Mouse (Mus musculus) adrenal gland, adult 2 months (tissue): ENCODE results near the gene Nuak1. TPM values are rescaled to one million over a fixed set of nuclear protein-coding genes. Genes with fewer than 3 reads are reported as not detected.

ENCODE experiments used
- DNase-seq: peaks from one replicate; pipeline ENCODE4 v3.0.0; 2021
- polyA plus RNA-seq: library from polyadenylated mRNA; depleted of rRNA; stranded (reverse); fragments of >200 nt; gene quantifications from 2 replicates; pipeline ENCODE4 v1.2.3, GENCODE M21; 2012
- total RNA-seq, 2 experiments: library from RNA; stranded (reverse); gene quantifications; 2 replicates each; pipeline ENCODE4 v1.2.3; 2021

Nuak1 gene
- total and polyA plus RNA-seq, 3 experiments: 4.4 to 12.2 (median 6.6) TPM

- peak; percentile 79 for DNase-seq
Measured at GRCm38 (mm10) chr10:84408965-84409660, 31.3 kb downstream of the Nuak1 start.

DNA sequence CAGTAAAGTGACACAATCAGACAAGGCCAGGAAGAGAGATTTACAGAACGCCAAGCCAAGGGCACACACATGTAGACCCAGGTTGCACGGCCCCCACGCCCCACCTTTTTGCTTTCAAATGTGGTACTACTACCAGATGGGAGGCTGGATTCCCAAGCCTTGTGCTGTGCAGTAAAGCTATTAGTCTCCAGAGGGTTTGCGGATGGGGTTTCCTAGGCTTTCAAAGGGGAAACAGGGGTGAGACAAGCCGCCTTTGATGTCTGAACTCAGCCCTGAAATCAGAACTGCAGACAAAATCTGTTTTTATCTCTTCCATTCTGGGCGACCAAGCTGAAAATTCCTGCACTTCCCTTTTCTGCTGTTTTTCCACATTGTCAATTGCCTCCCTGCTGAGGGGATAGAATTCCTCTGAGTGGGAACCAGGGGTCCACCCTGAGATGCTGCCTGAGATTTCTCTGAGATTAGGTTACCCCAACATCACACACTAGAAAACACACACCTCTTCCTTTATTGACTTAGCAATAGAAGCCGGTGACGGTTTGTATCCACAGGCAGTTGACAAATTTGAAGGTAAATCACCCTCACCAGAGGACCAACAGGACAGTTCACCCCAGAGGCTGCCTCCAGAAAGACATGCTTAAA is 35.1 kb downstream of the Nuak1 start:
- peak; percentile 47 for DNase-seq

GRCm38 (mm10) chr10:84401907-84402371 is 38.5 kb downstream of the Nuak1 start:
- no peak for DNase-seq

- no peak for DNase-seq
Measured at GRCm38 (mm10) chr10:84401189-84401588, 39.2 kb downstream of the Nuak1 start.

GRCm38 (mm10) chr10:84400037-84400681 is 40.2 kb downstream of the Nuak1 start:
- DNase-seq: no peak

GRCm38 (mm10) chr10:84397276-84397675 is 43.1 kb downstream of the Nuak1 start:
- no peak for DNase-seq

DNA sequence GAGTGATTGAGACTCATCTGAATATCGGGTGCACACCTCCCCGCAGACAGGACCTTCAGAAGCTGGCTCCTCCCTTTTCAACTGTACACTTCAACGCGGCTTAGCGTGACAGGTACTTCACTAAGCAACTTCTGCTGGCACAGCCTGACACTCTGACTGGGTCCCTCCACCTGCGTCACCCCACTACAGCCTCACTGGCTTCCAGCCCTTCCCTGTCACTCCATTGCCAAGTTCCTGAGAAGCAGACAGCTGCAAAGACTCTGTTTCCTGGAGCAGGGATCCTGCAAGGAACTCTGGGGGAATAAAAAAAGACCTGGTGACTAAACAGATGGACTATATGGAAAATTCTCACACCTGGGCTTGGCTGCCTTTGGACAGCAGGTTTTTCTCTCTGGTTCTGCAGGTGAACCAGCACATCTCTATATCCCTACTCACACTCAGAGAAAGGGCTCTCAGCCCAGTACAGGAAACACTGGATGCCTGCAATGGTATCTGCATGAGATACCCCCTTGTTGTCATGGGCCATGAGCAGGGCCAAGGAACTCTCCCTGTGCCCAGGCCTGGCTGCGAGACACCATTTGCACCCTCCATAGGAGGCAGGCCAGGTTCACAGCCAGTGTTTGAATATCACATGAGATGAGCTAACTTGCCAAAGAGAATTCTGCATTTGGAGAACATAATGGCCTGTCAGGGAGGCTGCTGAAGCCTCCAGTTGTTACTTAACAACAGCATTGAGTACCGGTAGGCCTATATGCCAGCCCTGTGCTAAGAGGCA is 44.3 kb downstream of the Nuak1 start:
- no peak for DNase-seq

DNA sequence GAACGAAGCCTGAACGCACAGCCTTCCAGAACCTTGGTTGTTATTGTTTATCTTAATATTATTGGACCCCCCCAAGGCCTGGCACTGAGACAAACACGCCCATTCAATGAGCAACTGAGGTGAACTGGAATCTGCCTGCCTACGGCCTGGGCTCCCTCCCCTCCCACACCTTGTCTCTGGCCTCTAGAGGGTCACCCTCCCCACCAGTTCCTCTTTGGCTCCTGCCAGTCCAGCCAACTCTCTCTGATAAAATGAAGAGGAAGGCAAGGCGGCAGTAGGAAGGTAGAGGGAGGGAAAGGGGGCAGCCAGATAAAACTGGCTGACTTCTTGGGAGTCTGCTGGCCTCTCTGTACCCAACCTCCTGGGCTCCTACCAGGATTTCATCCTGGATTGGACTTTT is 45.1 kb downstream of the Nuak1 start:
- no peak for DNase-seq

GRCm38 (mm10) chr10:84393881-84394280 is 46.5 kb downstream of the Nuak1 start:
- DNase-seq: no peak

DNA sequence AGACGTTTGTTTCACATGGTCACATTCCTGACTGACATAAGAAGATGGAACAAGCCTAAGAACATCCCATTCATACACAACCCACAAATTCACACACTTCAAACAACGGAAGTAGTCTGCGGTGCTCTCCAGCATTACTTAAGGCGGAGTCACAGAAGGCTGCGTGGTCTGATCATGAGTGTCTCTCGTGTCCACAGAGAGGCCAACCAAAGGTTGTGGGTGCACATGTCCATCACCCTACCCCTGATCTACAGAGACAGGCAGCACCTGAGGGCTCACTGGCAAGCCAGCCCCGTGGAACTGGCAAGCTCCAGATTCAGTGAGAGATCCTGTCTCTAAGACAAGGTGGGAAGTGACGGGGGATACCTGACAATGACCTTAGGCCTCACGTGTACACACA is 47.0 kb downstream of the Nuak1 start:
- no peak for DNase-seq

DNA sequence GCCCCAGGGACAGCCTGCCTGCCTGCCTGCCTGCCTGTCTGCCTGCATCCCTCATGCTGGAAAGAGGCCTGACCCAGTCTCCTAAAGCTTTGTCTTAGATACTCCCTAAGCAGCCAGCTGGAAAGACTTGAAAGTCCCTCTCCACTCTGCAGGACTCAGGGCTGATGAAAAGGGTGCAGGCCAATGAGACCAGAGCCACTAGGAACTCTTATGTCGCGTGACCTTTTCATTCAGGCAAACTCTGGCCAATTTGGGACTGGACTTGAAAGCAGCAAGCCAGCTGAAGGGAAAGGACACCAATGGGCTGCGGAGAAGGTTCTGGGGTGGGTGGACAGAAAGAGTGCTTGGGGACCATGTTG is 47.7 kb downstream of the Nuak1 start:
- no peak for DNase-seq

GRCm38 (mm10) chr10:84392027-84392722 is 48.2 kb downstream of the Nuak1 start:
- no peak for DNase-seq

- DNase-seq: no peak
Measured at GRCm38 (mm10) chr10:84389707-84390106, 50.7 kb downstream of the Nuak1 start.

- DNase-seq: no peak
Measured at GRCm38 (mm10) chr10:84388357-84389141, 51.8 kb downstream of the Nuak1 start.

GRCm38 (mm10) chr10:84387338-84387737 is 53.1 kb downstream of the Nuak1 start:
- no peak for DNase-seq

GRCm38 (mm10) chr10:84386625-84387242 is 53.7 kb downstream of the Nuak1 start:
- DNase-seq: no peak

- no peak for DNase-seq
Measured at GRCm38 (mm10) chr10:84386214-84386613, 54.2 kb downstream of the Nuak1 start.

- no peak for DNase-seq
Measured at GRCm38 (mm10) chr10:84384761-84385160, 55.6 kb downstream of the Nuak1 start.

DNA sequence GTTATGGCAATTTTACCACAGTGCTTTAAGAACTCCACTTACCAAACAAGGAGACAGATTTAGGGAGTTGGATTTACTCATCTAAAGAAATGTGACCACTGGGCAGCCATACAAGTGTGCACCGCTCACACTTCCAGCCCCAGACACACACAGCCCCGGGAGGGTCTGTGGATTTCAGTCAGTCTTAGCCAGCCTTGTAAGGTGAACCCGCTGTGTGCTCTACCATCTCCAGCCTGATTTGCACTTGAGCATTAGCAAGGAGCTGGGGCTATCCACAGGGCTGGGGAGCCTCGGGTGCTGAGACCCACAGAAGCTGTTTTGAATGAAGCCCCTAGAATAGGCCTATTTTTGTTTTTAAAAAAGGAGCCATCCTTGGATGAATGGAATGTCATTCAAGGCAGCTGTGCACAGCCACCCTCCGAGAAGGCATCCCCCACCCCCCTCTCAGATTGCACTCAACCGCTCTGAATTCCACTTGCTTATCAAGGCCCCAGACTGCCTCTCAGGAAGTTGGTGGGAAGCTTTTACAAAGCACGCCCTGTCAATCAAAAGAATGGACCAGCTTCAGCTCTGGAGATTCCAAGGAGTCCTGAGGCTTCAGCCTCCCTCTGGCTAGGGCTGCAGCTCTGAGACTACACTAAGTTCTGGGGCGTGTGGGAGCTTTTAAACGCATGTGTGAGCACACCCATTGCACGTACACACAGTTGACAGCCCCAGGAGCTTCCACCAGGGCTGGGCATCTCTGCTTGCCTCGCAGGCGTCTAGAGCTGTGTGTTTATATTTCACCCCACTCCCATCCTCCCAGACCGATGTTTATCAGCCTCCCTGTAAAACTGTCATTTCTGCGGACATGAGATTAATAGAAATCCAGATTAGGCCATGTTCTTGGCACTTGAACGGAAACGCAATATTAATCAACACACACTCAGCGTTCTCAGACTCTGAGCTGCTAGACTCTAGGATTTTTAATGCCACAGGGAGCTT is 57.2 kb downstream of the Nuak1 start:
- no peak for DNase-seq
